Mouse (Mus musculus): ENCODE measurements at regions not wholly inside any gene's neighbourhood (a gene's known extent, or its start where the extent isn't known, plus 50 kb on each side); places are given as distances from the start of the nearest gene placed in this dataset.

GRCm38 (mm10) chr4:105459991-105460688 is 303.0 kb downstream of the Plpp3 start:
- in situ Hi-C loops (cut with MboI, MseI) = no loop called here

GRCm38 (mm10) chr4:105460689-105461005 is 303.5 kb downstream of the Plpp3 start:
- in situ Hi-C loops (cut with MboI, MseI) = no loop called here

DNA sequence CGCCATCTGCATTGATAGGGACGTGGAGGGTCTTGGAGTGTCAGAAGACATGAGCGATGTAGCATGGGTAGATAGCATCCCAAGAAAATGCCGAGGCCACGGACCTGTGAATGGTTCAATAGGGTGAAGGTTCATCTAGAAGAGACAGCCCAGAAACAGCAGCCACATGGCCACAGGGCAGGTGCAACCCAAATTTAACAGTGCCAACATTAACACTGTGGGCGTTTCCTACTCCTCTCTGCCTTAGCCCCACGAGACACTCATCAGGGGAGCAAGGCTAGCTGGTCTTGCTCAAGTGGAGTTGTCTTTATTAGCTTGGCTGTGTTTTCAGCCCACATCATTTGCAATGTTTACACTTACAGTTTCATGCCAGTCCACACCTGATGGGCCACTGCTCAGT is 310.7 kb downstream of the Plpp3 start:
- in situ Hi-C loops (cut with MboI, MseI) = no loop called here

DNA sequence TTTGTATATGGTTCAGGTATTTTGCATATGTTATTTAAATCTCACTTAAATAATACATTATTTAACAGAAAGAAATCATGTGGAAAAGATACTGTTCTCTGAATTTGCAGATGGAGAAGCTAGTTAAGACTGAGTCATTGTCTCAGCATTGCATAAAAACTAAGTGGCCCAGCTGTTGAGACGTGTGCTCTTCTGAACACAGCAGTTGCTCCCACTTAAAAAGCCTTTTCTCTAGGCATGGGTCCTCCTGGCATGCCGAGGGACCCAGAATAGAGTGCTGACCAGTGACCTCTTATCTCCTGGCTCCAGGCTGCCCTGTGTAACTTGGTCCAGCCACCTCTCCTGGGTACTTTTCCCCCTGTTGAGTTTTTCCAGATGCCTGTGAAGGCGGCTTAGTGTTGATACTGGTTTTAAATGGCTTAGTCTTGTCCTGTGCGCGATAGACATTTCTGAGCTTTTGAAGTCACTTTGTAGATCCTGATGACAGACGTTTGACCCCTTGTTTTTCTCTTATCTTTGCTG is 312.2 kb downstream of the Plpp3 start:
- in situ Hi-C loops (cut with MboI, MseI) = no loop called here

- in situ Hi-C loops (cut with MboI, MseI) = no loop called here
These were observed 314.7 kb upstream of the Gm12728 start for GRCm38 (mm10) chr4:105474765-105475560.

- in situ Hi-C loops (cut with MboI, MseI) = no loop called here
These were observed 313.3 kb upstream of the Gm12728 start for GRCm38 (mm10) chr4:105476332-105476731.

DNA sequence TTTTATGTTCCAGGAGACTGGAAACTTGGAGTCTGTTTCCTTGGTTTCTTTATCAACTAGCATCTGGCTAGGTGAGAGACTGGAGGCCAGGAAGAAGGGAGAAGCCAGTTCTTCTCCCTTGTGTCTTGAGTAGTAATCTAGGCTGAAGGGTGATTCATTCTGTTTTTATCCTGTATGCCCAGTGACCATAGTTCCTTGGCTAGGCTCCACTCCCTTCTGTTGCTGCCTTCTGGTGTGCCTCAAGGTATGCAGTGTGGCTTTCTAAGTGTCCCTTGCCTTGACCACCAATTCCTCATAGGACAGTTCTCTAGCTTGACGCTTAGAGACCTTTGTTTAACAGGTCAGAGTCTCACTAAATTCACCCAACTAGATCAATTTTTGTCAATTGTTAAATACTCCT is 303.3 kb upstream of the Gm12728 start:
- in situ Hi-C loops (cut with MboI, MseI) = no loop called here

DNA sequence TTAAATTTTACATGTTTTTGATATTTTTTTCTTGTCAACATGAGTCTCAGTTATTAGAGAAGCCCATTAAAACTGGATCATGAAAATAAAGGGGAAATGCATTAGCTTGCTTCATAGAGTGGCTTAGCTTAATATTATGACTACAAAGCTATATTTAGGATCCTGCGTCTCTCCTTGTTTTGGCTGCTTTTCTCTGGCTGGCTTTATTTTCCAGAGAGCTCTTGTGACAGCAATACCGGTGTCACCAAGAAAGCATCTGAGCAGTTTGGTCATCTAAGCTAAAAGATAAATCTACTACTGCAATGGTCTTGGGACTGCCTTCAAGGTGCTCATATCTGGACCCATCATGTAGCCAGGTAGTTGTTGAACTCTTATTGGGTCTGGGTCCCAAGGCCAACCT is 293.5 kb upstream of the Gm12728 start:
- in situ Hi-C loops (cut with MboI, MseI) = no loop called here

DNA sequence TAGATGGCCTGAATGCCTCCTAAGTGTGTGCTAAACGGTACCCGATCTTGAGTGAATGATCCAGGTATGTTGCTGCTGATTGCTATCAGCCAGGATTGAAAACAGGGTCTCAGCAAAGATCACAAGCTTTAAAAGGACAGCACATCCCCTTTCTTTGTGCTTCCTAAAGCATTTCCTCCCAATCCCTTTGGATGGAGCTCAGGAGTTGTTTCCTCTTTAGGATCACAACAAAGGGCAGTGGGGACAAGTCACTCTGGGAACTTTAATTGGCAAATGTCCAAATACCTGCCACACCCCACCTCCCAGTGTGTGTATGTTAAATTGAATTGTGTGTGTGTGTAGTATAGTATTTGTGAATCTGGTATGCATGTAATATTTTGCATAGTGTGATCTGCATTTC is 283.5 kb upstream of the Gm12728 start:
- in situ Hi-C loops (cut with MboI, MseI) = no loop called here

DNA sequence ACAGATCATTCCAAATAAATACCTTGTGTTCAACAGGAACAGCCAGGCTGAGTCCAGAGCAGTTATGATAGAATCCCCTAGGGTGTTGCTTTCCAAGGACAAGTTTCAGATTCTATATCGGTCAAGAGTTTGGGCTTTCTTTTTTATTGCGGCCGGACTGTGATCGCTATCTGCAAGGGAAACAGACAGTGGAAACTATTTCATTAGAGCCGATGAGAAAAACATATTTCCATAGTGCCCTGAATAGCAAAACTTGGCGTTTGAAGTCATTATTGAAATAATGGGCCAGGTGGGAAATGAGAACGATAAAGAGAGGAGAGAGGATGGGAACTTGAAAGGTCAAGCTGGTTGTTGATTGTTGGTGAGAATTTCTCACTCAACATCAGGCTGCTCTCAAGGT is 282.4 kb upstream of the Gm12728 start:
- in situ Hi-C loops (cut with MboI, MseI) = no loop called here

DNA sequence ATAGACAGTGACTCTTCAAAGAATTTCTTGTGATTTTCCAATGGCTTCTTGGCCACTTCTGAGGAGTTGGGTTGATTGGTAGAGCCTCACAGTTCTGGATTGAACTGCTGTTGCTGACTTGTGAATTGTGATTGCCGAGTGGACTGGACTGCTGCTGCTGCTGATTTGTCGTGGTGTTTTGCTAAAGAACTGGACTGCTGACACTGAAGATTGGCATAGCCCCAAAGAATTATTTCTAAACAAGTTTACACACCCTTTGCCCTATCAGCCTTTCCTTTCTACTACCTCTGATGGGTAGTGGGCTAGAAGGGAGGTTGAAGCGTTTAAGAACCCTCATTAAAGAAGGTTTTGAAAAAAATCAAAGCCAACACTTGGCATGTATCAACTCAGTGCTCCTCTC is 280.6 kb upstream of the Gm12728 start:
- in situ Hi-C loops (cut with MboI, MseI) = no loop called here

- in situ Hi-C loops (cut with MboI, MseI) = no loop called here
These were observed 279.3 kb upstream of the Gm12728 start for GRCm38 (mm10) chr4:105510406-105510805.

DNA sequence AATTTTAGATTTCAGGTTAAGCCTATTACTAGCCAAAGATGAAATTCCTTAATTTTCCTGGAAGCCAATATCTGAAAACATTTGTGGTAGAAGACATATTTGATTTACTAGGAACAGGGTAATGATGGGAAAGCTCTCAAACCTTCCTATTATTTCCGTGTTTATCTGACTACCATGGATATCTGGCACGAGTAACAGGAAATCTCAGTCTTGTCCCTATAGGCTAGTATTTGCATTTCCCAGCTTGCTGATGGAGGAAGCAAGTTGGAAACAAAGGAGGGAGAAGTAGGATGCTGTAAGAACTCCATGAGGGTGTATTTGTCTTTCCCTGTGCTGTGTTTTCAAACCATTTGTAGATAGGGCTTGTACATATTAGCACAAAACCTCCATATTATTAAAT is 264.5 kb upstream of the Gm12728 start:
- in situ Hi-C loops (cut with MboI, MseI) = no loop called here

DNA sequence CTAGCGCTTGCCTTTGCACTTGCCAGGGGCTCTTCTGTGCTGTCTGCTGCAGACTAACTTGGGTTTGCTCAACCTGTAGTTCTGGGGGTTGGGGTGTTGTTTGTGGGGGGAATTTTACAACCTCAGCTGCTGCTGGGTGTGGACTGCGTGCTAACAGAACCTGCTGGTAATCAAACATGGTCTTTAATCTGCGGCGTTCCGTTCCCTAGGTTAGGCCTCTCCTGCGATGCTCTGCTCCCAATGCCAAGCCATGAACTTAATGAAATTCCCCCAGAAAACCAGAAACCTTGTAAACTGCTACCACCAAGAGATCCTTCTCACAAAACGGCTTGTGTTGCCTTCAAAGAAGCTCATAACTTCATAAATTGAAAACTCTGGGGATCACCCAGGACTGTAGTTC is 262.9 kb upstream of the Gm12728 start:
- in situ Hi-C loops (cut with MboI, MseI) = no loop called here

DNA sequence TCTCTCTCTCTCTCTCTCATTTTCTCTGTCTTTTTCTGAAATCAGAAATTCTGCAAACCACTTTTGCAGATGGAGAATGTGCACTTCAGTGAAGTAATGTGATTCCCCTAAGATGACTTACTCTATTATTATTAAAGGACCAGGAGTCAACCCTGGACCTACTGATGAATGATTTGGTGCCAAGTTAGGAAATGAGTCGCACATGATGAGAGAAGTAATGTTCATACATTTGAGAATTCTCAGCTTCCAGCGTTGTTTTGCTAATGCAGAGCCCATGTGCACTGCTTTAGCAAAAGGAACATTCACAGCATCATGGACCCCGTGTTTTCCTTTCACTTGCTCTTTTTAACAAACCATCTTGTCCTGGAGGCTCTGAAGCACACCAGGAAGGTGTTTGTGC is 262.4 kb upstream of the Gm12728 start:
- in situ Hi-C loops (cut with MboI, MseI) = no loop called here

GRCm38 (mm10) chr4:105531651-105532425 is 257.8 kb upstream of the Gm12728 start:
- in situ Hi-C loops (cut with MboI, MseI) = no loop called here

- in situ Hi-C loops (cut with MboI, MseI) = no loop called here
These were observed 254.2 kb upstream of the Gm12728 start for GRCm38 (mm10) chr4:105535451-105535850.

- in situ Hi-C loops (cut with MboI, MseI) = no loop called here
These were observed 244.2 kb upstream of the Gm12728 start for GRCm38 (mm10) chr4:105545486-105545885.

- in situ Hi-C loops (cut with MboI, MseI) = no loop called here
These were observed 239.8 kb upstream of the Gm12728 start for GRCm38 (mm10) chr4:105549744-105550440.

DNA sequence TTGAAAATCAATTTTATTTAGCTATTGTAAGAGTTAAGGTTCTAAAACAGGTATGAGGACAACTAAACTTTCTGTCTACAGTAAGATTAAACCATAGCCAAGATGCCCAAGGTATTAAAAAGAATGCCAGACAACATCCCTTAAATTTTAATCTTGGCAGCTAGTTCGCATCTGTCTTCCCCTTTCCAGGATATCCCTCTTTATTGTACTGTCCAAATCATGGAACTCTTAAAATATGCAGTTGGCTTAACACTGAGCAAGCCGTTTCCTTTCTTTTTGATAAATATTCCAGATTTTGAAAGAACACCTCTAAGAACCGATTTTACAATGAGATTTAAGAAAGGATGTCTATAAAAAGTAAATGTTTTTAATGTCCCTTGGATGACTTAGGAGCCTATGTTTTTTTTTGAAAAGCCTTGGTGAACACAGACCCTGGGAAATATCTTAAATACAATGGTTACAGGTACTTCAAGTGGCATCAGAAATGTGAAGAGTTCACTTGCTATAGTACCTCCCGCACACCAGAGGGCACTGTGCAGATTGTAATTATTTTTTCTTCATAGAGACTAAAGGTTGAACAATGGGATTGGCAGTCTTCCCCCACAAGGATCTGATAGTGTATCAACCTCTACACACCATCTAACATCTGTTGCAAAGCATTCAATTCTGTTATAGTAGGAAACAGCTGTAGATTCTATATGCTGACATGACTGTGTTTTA is 237.5 kb upstream of the Gm12728 start:
- in situ Hi-C loops (cut with MboI, MseI) = no loop called here

DNA sequence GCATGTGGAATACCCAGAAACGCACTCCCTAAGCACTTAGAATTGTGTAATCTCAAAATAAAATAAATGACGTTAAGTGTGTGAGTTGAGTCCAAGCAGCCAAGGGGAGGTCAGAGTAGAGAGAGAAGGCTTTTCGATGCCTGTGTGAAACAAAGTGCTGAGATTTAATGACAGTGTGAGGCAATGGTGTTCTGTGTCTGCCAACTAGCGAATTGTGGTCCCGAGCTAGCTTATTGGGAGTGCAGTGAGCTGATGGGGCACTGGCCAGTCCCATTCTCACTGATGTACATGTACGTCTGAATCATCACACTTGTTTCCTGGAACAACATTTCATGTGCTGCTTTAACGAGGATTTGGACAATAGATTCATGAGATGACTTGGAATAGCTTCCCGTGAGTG is 234.7 kb upstream of the Gm12728 start:
- in situ Hi-C loops (cut with MboI, MseI) = no loop called here
